Mouse (Mus musculus): ENCODE results near the gene Dcdc2c.

Gene Dcdc2c

DNA sequence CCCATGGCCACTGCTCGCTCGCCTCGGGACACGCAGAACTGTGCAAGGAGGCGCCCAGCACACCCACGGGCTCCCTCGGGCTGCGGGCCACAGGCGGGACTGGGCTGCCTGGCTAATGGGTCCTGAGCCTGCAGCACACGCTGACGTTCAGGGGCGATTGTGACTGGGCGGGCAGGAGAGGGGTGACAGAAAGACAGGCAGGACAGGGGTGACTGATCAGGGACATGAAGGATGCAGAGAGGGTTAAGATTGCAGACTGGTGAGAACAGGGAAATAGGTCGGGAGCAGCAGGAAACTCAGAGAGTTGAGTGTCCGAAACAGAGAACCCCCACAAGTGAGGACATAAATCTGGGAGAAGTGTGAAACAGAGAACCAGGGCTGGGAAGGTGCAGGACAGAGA lies at the start of gene Dcdc2c:
Gene Dcdc2c, minus strand, starts transcription at position 101 of the 400 bp plus-strand sequence.
- DNase-seq (ENCODE audit: low read depth) = no peak

DNA sequence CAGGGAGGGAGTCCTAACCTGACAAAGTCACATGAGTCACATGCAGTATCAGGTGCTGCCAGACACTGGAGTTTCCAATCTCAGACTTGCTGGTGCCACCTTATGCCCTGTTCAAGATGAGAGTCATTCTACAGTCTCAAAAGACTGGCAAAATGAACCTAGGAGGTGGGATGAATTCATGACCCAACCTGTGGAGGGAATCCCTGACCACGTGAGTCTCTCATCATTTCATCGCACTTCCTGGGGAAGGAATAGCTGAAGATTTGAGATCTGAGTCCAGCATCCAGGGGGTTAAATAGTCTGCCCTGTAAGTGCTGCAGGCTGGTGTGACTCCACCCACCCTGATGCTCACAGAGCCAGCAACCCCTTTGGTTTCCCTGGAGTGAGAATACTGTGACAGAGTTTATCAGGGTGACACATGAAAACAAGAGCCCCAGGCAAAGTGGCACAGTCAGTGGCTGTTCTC lies 46.4 kb upstream of the Dcdc2c start:
- DNase-seq (ENCODE audit: low read depth) = no peak

DNA sequence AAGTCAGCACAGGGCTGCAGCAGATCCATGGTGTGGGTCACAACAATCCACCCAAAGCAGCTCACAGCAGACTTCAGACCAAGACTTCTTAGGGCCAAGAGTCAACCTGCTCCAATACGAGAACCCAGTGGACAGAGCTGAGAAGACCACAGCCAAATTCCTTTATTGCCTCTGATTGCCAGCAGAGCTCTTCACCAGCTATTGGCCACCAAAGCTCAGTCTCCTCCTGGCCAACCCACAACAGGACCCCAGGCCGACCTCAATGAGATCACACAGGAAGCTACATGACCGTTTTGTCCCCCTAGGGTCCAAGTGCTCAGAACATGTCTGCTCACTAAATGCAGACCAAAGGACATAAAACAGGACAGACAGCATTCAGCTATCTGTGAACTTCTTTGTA lies 45.9 kb upstream of the Dcdc2c start:
- no peak for DNase-seq (ENCODE audit: low read depth)

DNA sequence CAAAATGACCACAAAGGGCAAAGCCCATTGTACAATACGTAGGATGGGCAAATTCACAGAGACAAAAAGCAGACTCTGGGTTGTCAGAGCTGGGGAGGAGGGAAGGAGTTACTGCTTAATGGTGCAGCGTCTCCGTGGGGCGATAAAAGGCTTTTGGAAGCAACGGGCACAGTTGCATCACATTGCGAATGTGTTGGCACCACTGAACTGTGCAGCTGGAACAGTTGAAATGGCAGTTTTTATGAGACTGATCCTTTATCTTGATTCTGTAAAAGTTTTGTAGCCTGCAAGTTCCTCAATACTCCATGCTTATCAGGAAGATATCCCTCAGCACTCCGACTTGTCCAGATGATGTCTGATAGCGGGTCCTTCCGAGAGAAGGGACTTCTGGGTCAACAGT lies 45.5 kb upstream of the Dcdc2c start:
- DNase-seq (ENCODE audit: low read depth) = no peak

DNA sequence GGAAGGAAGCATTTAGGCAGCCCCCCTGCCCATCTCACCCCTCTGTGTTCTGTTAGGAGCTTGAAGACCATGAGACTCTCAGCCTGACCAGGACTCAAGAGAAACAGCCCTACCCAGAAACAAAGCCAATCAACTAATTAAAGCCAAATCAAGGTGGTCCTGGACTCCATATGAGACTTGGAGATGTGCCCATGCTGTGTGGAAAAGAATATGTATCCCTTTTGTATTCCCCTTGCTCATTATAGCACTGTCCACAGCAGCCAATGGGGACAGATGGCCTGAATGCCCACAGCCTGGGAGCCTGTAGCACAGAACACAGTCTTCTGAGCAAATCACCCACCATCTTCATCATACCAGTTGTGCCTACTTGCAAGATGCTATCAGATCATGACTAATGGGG lies 44.7 kb upstream of the Dcdc2c start:
- DNase-seq (ENCODE audit: low read depth) = no peak

DNA sequence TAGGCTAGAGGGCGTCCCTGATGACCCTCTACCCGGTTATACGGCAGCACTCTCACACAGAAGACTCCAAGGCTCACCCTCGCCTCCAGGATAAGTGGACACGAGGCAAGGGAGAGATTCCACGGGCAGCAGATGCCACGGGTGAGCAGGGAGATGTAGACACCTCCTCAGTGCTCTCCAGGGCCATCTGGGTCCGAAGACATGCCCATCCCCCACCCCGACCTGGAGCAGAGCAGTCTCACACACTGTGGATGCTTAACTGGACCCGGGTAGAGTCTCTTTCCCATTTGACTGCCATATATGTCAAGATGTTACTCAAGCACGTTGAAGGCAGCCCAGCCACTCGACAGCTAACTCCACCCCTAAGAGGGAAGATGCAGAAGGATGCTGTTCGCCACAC lies 38.2 kb upstream of the Dcdc2c start:
- DNase-seq (ENCODE audit: low read depth) = no peak

DNA sequence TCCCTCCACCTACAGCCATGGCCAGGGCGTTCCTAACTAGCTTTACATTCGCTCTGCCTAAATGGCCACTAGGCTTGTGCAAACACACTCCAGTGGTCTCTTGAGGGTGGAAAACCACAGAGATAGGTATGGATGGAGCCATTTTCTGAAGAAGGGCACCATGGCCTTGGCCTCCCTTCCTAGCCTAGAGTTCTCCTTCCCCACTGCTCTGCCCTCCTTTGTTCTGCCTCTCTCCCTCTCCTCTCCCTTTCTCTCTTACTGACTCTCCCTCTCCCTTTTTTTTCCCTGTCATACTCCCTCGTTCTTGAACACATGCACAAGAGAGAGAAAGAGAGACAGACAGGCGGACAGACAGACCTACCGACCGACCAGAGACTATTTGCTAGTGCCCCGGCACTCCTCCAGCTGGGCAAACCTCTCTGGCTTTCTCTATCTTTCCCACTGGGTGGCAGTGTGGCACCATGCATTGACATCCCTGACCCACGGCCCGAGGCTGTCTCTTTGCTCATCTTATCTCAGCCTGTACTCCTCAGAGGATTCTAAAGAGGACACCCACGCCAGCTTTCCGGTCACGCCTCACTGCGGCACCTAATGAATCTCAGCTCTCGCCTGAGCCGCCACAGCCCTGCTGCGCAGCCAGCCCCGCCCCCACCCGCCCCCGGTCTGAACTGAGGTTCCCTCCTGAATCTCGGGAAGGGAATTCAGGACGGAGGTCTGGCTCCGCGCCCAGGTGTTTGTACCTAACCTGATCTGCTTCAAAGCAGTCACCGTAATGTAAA lies 37.1 kb upstream of the Dcdc2c start:
- DNase-seq (ENCODE audit: low read depth) = peak; percentile 71

DNA sequence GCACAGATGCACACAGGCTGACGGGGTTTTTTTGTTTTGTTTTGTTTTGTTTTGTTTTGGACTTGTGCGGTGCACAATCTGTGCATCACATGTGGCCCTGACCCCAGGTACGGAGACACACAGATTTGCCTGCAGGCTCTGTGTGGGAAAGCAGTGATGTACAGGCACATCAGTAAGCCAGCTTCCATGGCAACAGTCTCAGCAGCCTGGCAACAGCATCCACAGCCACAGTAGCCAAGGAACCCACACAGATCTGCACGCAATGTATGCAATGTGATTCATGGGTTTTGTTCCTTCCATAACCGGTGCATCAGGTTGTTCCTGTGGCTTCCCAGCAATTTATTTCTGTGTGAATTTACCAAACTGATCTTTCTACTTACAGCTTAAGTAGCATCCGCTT lies 35.8 kb upstream of the Dcdc2c start:
- DNase-seq (ENCODE audit: low read depth) = no peak

DNA sequence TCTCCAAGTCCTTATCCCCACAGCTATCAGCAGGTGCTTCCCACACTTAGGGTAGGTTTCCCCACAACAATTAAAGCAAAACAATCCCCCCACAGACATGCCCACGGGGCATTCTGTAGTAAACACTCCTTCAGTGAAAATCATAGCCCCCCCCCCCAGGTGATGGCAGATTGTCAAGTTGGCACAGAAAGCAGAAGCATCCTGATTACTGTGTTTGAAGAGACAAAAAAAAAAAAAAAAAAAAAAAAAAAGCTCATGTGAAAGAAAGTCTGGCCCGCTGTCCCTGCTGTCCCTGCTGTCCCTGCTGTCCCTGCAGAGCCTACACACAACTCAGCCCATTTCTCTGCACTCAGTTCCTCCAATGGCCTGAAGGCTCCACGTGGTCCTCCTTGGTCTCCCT lies 31.8 kb upstream of the Dcdc2c start:
- no peak for DNase-seq (ENCODE audit: low read depth)

DNA sequence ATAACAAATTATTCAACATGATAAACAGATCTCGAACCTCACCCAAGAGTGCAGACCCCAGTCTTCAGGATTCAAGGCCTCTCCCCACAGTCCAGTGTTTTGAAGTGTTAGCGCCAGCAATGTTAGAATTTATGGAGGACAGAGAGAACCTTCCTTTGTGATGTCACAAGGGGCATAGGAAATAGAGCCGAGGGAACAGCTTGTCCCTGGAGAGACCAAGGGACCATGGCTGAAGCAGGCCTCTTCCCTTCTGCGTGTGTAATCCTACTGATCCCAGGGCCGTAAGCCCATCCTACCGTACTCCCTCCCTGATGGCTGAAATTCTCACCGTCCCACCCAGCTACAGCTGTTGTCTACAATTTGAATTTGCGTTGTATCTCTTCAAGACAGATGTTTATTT lies 30.2 kb upstream of the Dcdc2c start, which contains the start of gene Allc:
Gene Allc, minus strand, starts transcription at position 101 of the 400 bp plus-strand sequence.
- DNase-seq (ENCODE audit: low read depth) = no peak

DNA sequence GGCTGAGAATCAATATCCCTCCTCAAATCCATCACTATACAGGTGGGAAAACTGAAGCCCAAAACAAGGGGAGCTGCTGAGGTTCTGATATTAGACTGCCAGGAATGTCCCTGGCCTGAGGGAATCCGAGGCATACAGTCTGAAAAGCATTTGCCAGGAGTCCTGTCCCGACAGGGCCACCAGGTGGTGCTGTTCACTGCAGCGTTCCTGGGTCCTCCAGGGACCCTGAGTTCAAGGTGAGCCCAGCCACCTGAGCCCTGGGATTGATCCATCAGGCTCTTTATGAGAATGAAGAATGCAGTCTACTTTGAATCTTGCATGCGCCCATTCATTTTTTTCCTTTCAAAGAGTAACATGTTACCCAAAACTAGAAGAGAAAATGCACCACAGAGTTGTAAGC lies 26.9 kb upstream of the Dcdc2c start:
- no peak for DNase-seq (ENCODE audit: low read depth)

DNA sequence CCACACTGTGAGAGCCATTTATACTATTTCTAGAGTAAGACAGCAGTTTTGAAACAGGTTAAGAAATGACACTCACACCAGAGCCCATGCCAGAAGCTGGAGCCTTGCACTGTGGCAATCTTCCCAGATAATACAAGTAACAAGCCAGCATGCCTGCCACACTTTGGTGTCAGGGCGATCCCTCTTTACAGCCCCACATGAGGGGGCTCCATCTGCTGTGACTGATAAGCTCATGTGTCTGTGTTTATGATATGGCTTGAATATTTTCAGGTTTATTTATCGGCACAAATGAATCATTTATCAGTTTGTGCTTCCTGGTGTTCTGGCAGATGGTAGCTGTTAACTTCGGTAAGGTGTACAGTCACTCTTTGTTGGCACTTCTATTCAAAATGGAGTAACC lies 25.9 kb upstream of the Dcdc2c start:
- no peak for DNase-seq (ENCODE audit: low read depth)

DNA sequence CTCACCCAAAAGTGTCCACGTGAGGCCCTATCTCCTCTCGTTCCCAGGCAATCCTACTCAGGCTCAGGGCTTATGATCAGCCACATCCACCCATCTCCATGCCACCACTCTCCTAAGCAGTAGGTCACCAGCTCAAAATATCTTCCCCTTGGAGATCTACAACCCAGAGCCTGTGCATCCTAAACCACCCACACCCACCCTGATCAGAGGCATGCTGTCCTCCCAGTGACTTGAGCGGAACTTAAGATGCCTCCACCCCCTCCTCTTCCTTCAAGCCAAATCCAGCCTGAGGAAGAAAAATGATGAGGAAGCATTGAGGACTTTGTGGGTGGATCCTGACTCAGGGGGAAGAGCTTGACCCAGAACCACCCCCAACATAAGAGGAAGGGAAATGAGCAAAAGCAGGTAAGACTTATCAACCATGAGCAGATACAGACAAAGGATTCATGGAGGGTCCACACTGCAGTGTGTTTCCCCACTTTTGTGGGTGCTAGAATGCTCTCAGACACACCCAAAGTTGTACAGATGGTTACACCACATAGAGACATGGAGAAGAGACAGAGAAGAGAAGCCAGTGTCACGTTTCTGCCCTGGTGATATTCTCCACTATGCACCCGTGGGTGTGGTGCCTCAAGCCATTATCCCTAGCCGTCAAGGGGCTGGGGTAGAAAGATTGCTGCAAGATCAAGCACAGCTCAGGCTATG lies 23.3 kb upstream of the Dcdc2c start:
- DNase-seq (ENCODE audit: low read depth) = no peak

DNA sequence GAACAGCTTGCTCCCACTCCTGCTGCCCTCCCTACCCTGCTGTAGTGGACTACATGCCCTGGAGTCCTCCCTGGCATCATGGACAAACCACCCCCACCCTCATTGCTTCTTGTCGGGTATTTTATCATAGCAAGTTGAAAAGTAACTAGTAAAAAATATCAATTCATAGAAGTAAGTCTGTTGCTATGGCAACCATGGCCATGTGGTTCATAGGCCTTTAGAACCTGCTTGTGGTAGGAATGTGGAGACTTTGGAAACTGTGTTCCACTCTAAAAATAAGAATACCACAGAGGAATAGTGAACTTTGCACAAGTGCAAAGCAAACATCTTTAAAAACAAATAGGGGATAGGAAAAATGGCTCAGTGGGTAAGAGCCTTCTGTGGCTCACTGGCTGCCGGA lies 20.0 kb upstream of the Dcdc2c start:
- DNase-seq (ENCODE audit: low read depth) = no peak

DNA sequence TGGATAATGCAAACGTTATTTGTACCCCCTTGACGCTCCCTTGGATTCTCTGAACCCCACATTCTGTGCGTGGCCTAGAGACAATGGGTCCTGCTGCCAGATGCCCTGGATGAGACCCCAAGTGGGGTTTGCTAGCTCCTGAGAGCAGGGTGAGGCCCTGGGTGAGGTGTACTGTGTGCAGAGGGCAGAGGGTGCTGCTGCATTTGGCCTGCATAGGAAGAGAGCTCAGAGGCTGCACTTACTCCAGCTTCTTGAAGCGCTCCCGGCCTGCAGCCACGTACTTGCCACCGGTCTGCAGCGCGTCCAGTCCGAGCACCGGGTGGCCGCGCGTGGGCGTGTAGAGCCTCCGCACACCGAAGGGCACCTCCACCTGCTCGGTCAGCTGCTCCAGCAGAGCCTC lies 424 bp downstream of the Dcdc2c start:
- no peak for DNase-seq (ENCODE audit: low read depth)

DNA sequence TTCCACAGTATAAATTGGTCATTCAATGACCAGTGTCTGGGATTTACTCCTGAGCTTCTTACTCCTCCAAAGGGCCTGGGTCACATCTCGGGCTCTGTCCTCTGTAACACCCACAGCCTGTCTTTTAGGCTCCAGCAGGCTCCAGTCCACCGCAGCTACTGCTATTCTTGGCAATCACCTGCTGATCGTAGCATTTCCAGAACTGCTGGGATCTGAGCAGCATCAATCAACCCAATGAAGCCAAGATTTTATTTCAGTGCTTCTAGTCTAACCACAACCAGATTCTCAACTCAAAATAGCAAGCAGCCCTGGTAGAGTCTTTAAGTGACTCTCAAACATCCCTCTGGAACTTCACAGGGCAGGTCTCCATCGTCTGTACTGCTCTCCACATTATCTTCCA lies 3.3 kb downstream of the Dcdc2c start:
- DNase-seq (ENCODE audit: low read depth) = no peak

DNA sequence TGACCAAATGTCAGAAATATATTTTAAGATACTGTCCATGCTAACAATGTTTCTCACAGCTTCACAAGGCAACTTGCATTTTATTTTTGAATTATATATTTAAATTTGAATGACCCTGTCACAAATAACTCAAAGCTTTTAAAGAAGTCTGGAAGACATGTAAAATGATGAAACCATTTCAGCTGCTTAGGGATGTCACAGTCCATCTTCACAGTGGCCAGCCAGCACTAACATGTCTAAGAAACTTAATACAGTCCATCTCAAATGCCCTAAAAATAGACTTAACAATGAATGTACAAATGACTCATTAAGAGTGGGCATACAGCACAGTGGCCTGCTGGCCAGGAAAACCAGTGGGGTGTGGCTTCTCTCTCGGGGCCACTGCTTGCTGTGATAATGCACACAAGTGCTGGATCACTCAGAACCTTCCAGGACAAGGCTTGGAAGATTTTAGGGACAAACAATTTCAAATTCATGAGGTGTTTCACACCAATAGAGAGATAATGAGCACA lies 37.9 kb downstream of the Dcdc2c start:
- DNase-seq (ENCODE audit: low read depth) = no peak

DNA sequence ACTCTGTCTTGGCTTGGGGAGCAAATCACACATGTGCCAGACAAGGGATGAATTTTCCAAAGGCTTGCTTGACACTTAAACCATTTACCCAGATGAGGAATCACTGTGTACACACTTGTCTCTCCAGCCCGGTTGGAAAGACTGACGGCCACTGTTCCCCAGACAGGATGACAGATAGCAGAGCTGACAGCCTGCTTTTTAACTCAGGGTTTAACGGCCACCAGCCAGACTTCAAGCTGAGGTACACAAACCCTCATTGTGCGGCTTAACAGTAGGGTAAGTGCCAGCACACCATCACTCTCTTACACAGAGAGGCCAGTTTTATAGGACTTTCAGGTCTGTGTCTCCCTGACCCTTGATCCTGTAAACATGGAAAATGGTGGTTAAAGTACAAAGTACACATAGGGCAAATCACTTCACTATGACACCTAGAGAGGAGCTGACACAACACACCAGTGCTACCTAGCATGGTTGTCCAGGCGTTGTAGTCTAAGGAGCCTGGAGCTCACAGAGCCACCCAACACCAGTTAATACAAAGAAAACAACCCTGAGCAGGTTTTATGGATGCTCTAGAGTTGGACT lies 42.4 kb downstream of the Dcdc2c start:
- no peak for DNase-seq (ENCODE audit: low read depth)

DNA sequence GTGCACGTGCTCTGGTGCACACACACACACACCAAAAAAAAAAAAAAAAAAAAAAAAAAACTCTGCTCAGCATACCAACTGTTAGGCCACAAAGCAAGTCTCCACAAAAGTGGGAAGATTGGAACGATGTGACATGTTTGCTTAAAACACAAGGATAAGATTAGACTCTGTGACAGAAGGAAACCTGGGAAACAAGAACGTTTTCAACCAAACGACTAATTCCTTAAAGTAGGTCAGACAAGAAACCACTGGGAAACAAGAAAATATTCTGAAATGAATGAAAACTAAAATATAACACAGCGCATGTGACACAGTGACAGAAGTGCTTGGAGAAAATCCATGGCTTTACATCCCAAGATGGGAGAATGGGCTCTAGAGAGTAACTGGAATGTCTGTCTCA lies 57.9 kb downstream of the Dcdc2c start:
- no peak for DNase-seq (ENCODE audit: low read depth)

DNA sequence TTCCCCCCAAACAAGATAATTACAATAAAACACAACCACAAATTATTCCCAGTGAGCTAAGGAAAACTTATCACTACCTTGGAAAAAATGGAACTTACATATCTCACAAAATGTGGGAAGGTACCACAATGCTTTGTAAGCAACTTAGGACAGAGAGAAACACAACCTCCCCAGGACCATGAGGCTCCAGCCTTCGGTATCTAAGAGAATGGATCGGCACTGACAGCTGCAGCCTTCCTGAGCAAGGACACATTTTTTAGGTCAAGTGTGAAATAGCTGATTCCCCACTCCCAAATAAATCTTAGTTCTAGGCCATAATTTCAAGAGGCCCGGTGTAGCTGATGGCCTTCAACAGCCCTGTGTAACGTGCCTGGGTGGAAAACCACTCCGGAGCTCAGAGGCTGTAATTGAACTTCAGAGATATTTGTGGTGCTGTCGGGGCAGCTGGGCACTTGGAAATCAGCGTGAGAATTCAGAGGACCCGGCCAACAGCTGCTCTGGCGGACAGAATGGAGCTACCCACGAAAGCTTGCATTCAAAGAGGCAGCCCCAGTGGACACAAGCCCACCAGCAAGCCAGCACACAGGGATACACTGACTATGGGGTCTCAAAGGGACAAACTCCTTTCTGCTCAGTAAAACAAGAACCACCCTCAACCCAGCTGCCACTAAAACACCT lies 69.6 kb downstream of the Dcdc2c start:
- DNase-seq (ENCODE audit: low read depth) = no peak

DNA sequence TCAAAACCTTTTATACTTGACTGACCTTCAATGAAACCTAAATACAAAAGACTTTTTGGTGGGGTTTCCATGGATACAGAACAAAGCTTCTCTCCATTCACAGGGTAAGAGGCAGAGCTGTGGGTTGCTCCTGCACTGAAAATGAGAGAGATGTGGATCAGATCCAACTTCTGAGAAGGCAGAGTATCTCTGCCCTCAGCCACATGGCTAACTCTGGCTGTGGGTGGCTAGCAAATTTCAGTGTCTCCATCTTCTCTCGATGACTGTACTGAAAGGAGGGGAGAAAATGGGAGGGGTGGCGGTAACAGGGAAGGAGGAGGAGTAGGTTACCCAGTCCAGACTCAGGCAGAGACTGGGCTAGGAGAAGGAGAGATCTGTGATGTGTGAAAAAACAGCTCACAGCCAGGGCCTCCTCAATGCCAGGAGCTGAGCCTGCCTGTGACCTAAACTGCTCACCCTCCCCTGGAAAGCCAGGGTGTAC lies 91.2 kb downstream of the Dcdc2c start:
- DNase-seq (ENCODE audit: low read depth) = no peak

DNA sequence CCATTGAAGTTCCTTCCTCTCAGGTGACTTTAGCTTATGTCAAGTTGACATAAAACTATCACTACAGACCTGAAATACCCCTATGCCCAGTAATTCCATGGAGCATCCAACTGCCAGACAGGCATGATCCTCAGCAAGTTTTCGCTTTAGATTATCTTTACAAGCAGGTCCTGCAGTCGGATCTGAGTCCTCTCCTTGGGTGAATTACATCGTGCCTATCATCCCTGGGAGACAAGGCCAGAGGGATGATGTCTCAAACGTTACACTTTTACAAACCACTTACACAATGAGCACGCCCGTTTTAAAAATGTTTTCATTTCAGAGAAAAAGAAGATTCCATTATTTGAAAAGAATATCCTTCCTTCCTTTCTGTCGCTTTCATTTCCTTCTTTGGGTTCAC lies 91.7 kb downstream of the Dcdc2c start:
- DNase-seq (ENCODE audit: low read depth) = no peak
